Mouse (Mus musculus): ENCODE results near the gene Nkx3-2. TPM values are rescaled to one million over a fixed set of nuclear protein-coding genes. Genes with fewer than 3 reads are reported as not detected.

Gene Nkx3-2
- total RNA-seq, 1 experiment from 2014 or later, result not detected

Other genes starting within 250 kb of the Nkx3-2 start
- 25.7 and 34.8 TPM in 2 replicates for gene Rab28, start 56.3 kb downstream of the Nkx3-2 start, total RNA-seq (2017)
- gene Bod1l, start 79.8 kb upstream of the Nkx3-2 start, total RNA-seq (2017), result 50.1 and 53.4 TPM in 2 replicates

All from common myeloid progenitor, adult 5-6 weeks (primary cell).